Mouse (Mus musculus) bone marrow, adult 2 months (tissue): ENCODE measurements at regions not wholly inside any gene's neighbourhood (a gene's known extent, or its start where the extent isn't known, plus 50 kb on each side); places are given as distances from the start of the nearest gene placed in this dataset.
"Not testable (repeated sequence)": the region's sequence is repeated elsewhere in the genome, so short reads cannot be mapped to it uniquely, and the experiment has no call there.

ENCODE experiments used
- H3K27ac ChIP-seq: fragments of 200-500 bp; 2 replicates; pipeline ENCODE4 v1.5.1; 2012; ENCODE audit warnings: low read depth, mild to moderate bottlenecking, control low read depth, inconsistent platforms, low read length; ENCODE audit not compliant: control insufficient read depth, poor library complexity, insufficient read depth
- H3K4me1 ChIP-seq: fragments of 200-500 bp; 2 replicates; pipeline ENCODE4 v1.6.1; 2011; ENCODE audit warnings: low read length; ENCODE audit not compliant: control insufficient read depth, insufficient read depth
- H3K4me3 ChIP-seq: fragments of 200-500 bp; replicated peaks from 2 replicates; pipeline ENCODE3; 2011; ENCODE audit warnings: mild to moderate bottlenecking, low read depth, low read length, control low read depth; ENCODE audit not compliant: control insufficient read depth
- CTCF ChIP-seq: fragments of 200-500 bp; IDR thresholded peaks from 2 replicates; pipeline ENCODE4 v1.5.1; 2011; ENCODE audit warnings: low read length, control low read depth; ENCODE audit not compliant: control insufficient read depth, insufficient read depth
- POLR2A ChIP-seq: fragments of 200-500 bp; IDR thresholded peaks from 2 replicates; pipeline ENCODE4 v1.6.1; 2011; ENCODE audit warnings: low read depth, mild to moderate bottlenecking, control low read depth, low read length, borderline replicate concordance; ENCODE audit not compliant: control insufficient read depth
- WGBS: fragments of 180-500 bp; shearing (Covaris S2); methylation state at CpG from one replicate; pipeline ENCODE4 v1.1.7; 2018; 5-methylcytosine and 5-hydroxymethylcytosine counted together

- H3K4me3 ChIP-seq, H3K4me1 ChIP-seq, H3K27ac ChIP-seq: not testable (repeated sequence)
- 53% methylated on average over 4 of the region's 4 CpGs for WGBS
Measured at GRCm38 (mm10) chr8:20436956-20437355, 73.9 kb upstream of the Gm15319 start.

DNA sequence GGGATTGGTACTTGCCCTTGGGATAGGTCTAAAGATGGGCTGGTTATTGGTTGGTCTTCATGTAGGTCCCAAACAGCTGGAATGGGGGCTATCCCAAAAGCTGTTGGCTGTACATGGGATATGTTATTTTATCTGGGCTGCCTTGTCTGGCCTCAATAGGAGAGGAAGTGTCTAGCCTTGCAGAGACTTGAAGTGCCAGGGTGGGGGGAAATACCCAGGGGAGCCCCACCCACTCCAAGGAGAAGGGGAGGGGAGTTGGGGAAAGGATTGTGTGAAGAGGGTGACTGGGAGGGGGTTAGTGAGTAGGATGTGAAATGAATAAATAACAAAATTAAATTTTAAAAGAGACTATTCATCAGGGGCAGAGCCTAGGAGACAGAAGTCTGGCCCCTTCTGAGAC is 70.2 kb upstream of the Gm15319 start:
- H3K27ac ChIP-seq, H3K4me1 ChIP-seq, H3K4me3 ChIP-seq: not testable (repeated sequence)

DNA sequence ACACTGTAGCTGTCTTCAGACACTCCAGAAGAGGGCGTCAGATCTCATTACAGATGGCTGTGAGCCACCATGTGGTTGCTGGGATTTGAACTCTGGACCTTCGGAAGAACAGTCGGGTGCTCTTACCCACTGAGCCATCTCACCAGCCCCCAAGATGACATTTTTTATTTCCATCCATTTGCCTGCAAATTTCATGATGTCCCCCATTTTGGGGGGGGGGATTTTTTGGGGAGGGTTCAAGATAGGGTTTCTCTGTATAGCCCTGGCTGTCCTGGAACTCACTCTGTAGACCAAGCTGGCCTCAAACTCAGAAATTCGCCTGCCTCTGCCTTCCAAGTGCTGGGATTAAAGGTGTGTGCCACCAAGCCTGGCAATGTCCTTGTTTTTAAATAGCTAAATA is 66.5 kb upstream of the Gm15319 start:
- H3K4me3 ChIP-seq, H3K4me1 ChIP-seq, H3K27ac ChIP-seq: not testable (repeated sequence)
- 58% methylated on average over 4 of the region's 4 CpGs for WGBS

DNA sequence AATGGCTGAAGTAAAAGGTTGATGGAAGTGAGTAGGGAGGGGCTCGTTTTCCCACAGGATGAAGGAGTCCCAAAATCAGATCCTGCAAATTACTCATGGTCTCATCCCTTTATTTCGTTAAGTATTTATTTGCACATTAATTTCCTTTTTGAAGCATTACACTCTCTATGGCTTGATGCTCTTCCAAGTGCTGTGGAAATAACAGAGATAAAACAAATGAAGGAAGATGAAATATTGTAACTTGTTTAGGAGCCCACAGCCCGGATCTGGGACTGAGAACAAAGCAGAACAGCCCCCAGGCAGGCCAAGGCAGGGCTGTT is 61.9 kb upstream of the Gm15319 start:
- H3K27ac ChIP-seq, H3K4me1 ChIP-seq, H3K4me3 ChIP-seq: not testable (repeated sequence)
- 12% methylated on average over 3 of the region's 3 CpGs for WGBS

DNA sequence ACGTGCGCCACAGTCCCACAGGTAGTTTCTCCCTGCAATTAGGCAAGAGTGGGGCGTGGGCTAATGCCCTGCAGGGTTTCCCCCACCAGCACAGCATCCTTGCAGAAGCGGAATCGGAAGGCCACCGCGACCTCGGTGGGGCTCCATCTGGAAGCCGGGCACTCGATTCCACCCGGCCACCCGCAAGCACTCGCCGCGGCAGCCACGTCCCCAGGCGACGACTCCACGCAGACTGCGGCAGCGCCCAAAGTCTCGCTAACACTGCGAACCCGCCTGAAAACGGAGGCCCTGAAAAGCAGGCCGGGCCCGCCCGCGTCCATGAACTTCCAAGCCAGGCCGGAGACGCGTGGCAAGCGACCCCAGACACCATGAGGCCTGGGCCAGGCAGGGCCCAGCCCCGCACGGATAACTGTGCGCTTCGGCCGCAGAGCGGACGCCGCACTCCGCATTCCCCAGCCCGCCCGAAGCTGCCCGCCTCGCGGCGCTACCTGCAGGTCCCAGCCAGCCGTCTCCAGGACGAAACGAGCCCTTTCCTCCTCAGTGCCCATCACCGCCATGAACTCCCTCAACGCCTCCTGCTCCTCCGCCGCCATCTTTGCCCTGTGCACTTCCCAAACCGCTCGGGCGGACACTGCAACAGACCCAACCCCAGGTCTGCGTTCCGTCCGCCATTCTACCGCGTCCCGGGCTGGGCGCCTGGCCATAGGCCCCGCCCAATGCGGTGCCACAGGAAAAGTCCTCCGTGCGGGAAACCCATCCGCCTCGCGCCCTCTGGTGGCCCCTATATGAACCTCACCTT is 61.3 kb upstream of the Gm15319 start:
- H3K27ac ChIP-seq, H3K4me1 ChIP-seq: not testable (repeated sequence)
- 5% methylated on average over 70 of the region's 72 CpGs for WGBS
- peak overlapping the region; percentile 61 for H3K4me3 ChIP-seq
- TF ChIP-seq POLR2A (peak; percentile 50; the same call in 1 of the 2 replicates), CTCF (peak; percentile 61)

- H3K4me3 ChIP-seq, H3K27ac ChIP-seq, H3K4me1 ChIP-seq: not testable (repeated sequence)
Measured at GRCm38 (mm10) chr8:20420807-20421206, 57.8 kb upstream of the Gm15319 start.
